In genomic region chr8:120339743-120340142, GRCm38 (mm10) we compare ENCODE assay signal across 10 mouse cellular contexts.
DNase-seq lines count a peak whose midpoint lies in the region; ATAC-seq lines count a peak whose summit lies in the region.
"Had no signal": no experiment of that assay in that cellular context is flagged by ENCODE, and none has a peak within 500 bp of the region (broad histone marks: within the 10 kb centered on the region; RNA-seq: fewer than 3 reads in every experiment).

No protein-coding gene starts in this region.

- H3K9ac ChIP-seq in forebrain, embryonic 14.5 days (ENCODE audit: low read length) = peak overlapping the region; percentile 22
- H3K9ac ChIP-seq in forebrain, embryonic 13.5 days = no peak overlapping the region
- no peak overlapping the region for H3K9ac ChIP-seq in hindbrain, embryonic 16.5 days (ENCODE audit: low read depth, low read length)
- H3K9ac ChIP-seq: liver, embryonic 15.5 days had no signal

- no peak overlapping the region for H3K4me3 ChIP-seq in forebrain, embryonic 14.5 days (ENCODE audit: low read depth, low read length)
- no peak overlapping the region for H3K4me3 ChIP-seq in forebrain, embryonic 13.5 days
- H3K4me3 ChIP-seq in hindbrain, embryonic 16.5 days (ENCODE audit: low read length) = no peak overlapping the region
- H3K4me3 ChIP-seq: liver, embryonic 15.5 days had no signal

- H3K4me1 ChIP-seq in forebrain, embryonic 14.5 days (ENCODE audit: control insufficient read depth, insufficient read depth, low read length) = peaks cover 56% of the 10 kb centered on the region
- peaks cover 88% of the 10 kb centered on the region for H3K4me1 ChIP-seq in forebrain, embryonic 13.5 days
- H3K4me1 ChIP-seq in hindbrain, embryonic 16.5 days (ENCODE audit: control insufficient read depth, insufficient read depth, low read depth, low read length) = peaks cover 45% of the 10 kb centered on the region

- H3K9me3 ChIP-seq in forebrain, embryonic 14.5 days (replicated peaks; ENCODE audit: control insufficient read depth, low read length) = no peaks in the 10 kb centered on the region
- H3K9me3 ChIP-seq in forebrain, embryonic 13.5 days (replicated peaks) = no peaks in the 10 kb centered on the region
- H3K9me3 ChIP-seq in hindbrain, embryonic 16.5 days (ENCODE audit: control insufficient read depth, low read length) = no peaks in the 10 kb centered on the region
- H3K9me3 ChIP-seq: liver, embryonic 15.5 days had no signal

- H3K27ac ChIP-seq in forebrain, embryonic 14.5 days (ENCODE audit: low read depth, low read length) = no peak overlapping the region
- no peak overlapping the region for H3K27ac ChIP-seq in forebrain, embryonic 13.5 days
- H3K27ac ChIP-seq in hindbrain, embryonic 16.5 days (ENCODE audit: low read depth, low read length) = 0 out of 2 replicates have a peak overlapping the region, but pooled peaks have one; percentile 23
- H3K27ac ChIP-seq: liver, embryonic 15.5 days had no signal

- no peaks in the 10 kb centered on the region for H3K36me3 ChIP-seq in forebrain, embryonic 14.5 days (ENCODE audit: control insufficient read depth, insufficient read depth, low read length)
- H3K36me3 ChIP-seq in forebrain, embryonic 13.5 days (ENCODE audit: poor library complexity, severe bottlenecking) = no peaks in the 10 kb centered on the region
- H3K36me3 ChIP-seq in hindbrain, embryonic 16.5 days (ENCODE audit: control insufficient read depth, insufficient read depth, low read length) = no peaks in the 10 kb centered on the region
- H3K36me3 ChIP-seq: liver, embryonic 15.5 days had no signal

- no peak overlapping the region for H3K4me2 ChIP-seq in forebrain, embryonic 14.5 days (ENCODE audit: low read length)
- H3K4me2 ChIP-seq in forebrain, embryonic 13.5 days = no peak overlapping the region
- no peak overlapping the region for H3K4me2 ChIP-seq in hindbrain, embryonic 16.5 days (ENCODE audit: low read length)
- H3K4me2 ChIP-seq: liver, embryonic 15.5 days had no signal

- no peak for DNase-seq in forebrain, embryonic 14.5 days (ENCODE audit: low spot score)
- peak; percentile 73 for DNase-seq in ovary, adult 18-20 months (ENCODE audit: low spot score)
- DNase-seq in ovary, postnatal 14 days (ENCODE audit: low spot score) = no peak
- DNase-seq in testis, postnatal 10 days (ENCODE audit: low spot score) = peak; percentile 72
- no peak for DNase-seq in c-Kit-positive CD71-positive TER-119-positive erythroid progenitor cells, embryonic 14.5 days (ENCODE audit: low spot score)
- DNase-seq in gastrocnemius, postnatal 10 days = no peak

- 37% methylated on average over 8 of the region's 8 CpGs for WGBS in forebrain, embryonic 14.5 days
- 36% methylated on average over 7 of the region's 8 CpGs for WGBS in forebrain, embryonic 13.5 days
- WGBS in hindbrain, embryonic 16.5 days = 47% methylated on average over 7 of the region's 8 CpGs

- ATAC-seq in forebrain, embryonic 14.5 days = no peak
- ATAC-seq in forebrain, embryonic 13.5 days = no peak
- no peak for ATAC-seq in hindbrain, embryonic 16.5 days
- ATAC-seq: intestine, embryonic 16.5 days had no signal

- H3K27me3 ChIP-seq in forebrain, embryonic 14.5 days (replicated peaks; ENCODE audit: control insufficient read depth, insufficient read depth, low read length) = no peaks in the 10 kb centered on the region
- peaks cover 6% of the 10 kb centered on the region; the same call in 1 of the 2 replicates for H3K27me3 ChIP-seq in forebrain, embryonic 13.5 days
- H3K27me3 ChIP-seq in hindbrain, embryonic 16.5 days (replicated peaks; ENCODE audit: control insufficient read depth, insufficient read depth, low read length) = no peaks in the 10 kb centered on the region

Comparison
In these comparisons a context has a peak if more than half of its experiments do, and no peak if none do; other contexts are left out.
1. DNase-seq: peak in ovary, adult 18-20 months (single experiment) and testis, postnatal 10 days (single experiment); none in forebrain, embryonic 14.5 days (single experiment), ovary, postnatal 14 days (single experiment), c-Kit-positive CD71-positive TER-119-positive erythroid progenitor cells, embryonic 14.5 days (single experiment) and gastrocnemius, postnatal 10 days (single experiment).